Mouse (Mus musculus) CD8-positive naive resting alpha-beta T cell, adult 57 days (primary cell): ENCODE results near the gene Muc5b. TPM values are rescaled to one million over a fixed set of nuclear protein-coding genes. Genes with fewer than 3 reads are reported as not detected.

Experiments
- total RNA-seq: library from RNA; stranded (reverse); gene quantifications from one replicate; pipeline ENCODE4 v1.2.4, GENCODE M21; 2023

The Muc5b gene
- not detected for total RNA-seq

DNA sequence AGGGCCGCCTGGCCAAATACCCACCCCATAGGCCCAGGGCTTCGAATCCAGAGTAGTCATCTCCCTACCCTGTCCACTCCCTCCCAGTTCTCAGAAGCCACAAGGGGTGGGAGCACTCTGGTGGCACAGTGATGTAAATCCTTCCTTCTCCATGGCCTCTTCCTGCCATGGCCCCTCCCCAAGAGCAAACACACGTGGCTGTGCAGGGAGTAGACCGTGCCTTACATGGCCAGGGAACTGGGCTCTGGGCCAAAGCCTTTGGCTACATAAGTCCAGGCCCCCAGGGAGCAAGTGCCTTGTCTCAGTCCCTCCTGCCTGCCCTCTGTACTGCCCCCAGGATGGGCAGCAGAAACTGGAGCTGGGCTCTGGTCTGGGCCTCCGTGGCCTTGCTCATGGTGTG is at the start of gene Muc5b:
Muc5b (plus strand) TSS at position 292 of the 400 bp plus-strand sequence.

GRCm38 (mm10) chr7:141918407-141918806 is 79.5 kb downstream of the Muc5b start, which contains the start of gene Tollip:
Gene Tollip, minus strand, starts transcription at chr7:141918507.

Other genes with a start within 250 kb of the Muc5b start
- gene Muc6, start 183.8 kb upstream of the Muc5b start, total RNA-seq = not detected
- 1.0 TPM for gene Muc2, start 148.7 kb upstream of the Muc5b start, total RNA-seq
- gene Muc5ac, start 50.1 kb upstream of the Muc5b start, total RNA-seq = not detected
- gene Tollip, start 79.4 kb downstream of the Muc5b start, total RNA-seq = 65.4 TPM
- gene Brsk2, start 110.7 kb downstream of the Muc5b start, total RNA-seq = not detected
- gene Mob2, start 222.0 kb downstream of the Muc5b start, total RNA-seq = 56.5 TPM